Mouse (Mus musculus) heart, postnatal 36 days (tissue): ENCODE data around the gene Cobll1. TPM values are rescaled to one million over a fixed set of nuclear protein-coding genes. Genes with fewer than 3 reads are reported as not detected.

Experiments used
- DNase-seq, 2 experiments: peaks; one replicate each; pipeline ENCODE4 v3.0.0; 2021 to 2022
- intact Hi-C: fragments of 180-260 bp; cut with DNase I; formaldehyde crosslinking; loops from one replicate; pipeline ENCODE4 v1.15.1; 2025
- total RNA-seq, 2 experiments: library from RNA; stranded (reverse); gene quantifications; 2 replicates each; pipeline ENCODE4 v1.2.3; 2021

Cobll1 gene
- total RNA-seq, 2 experiments from 2014 or later = 66.8 to 78.2 TPM

GRCm38 (mm10) chr2:65116428-65117125, 122.6 kb downstream of the Cobll1 start:
- intact Hi-C loops = no loop called here
- DNase-seq = no peak

- no peak for DNase-seq
- intact Hi-C loops = no loop called here
Measured at GRCm38 (mm10) chr2:65113191-65113590, 126.0 kb downstream of the Cobll1 start.

- no peak for DNase-seq
- intact Hi-C loops = loop anchor here (10.0 kb wide), 1 partner anchor 570 kb away; no protein-coding TSS in a partner anchor
Measured at GRCm38 (mm10) chr2:65104569-65104968, 134.6 kb downstream of the Cobll1 start.

GRCm38 (mm10) chr2:65103801-65104200, 135.4 kb downstream of the Cobll1 start:
- no peak for DNase-seq
- intact Hi-C loops = loop anchor here (10.0 kb wide), 1 partner anchor 571 kb away; no protein-coding TSS in a partner anchor

- intact Hi-C loops = loop anchor here (10.0 kb wide), 1 partner anchor 573 kb away; no protein-coding TSS in a partner anchor
- DNase-seq = no peak
Measured at GRCm38 (mm10) chr2:65101388-65101787, 137.8 kb downstream of the Cobll1 start.

- no peak for DNase-seq
- intact Hi-C loops = loop anchor here (10.0 kb wide), 1 partner anchor 575 kb away; no protein-coding TSS in a partner anchor
Measured at GRCm38 (mm10) chr2:65100001-65100400, 139.2 kb downstream of the Cobll1 start.

GRCm38 (mm10) chr2:65095571-65095970, 143.6 kb downstream of the Cobll1 start:
- no peak for DNase-seq
- intact Hi-C loops = no loop called here

- intact Hi-C loops = no loop called here
- no peak for DNase-seq
Measured at GRCm38 (mm10) chr2:65093990-65094389, 145.2 kb downstream of the Cobll1 start.

- intact Hi-C loops = no loop called here
- no peak for DNase-seq
Measured at GRCm38 (mm10) chr2:65090986-65091385, 148.2 kb downstream of the Cobll1 start.

- intact Hi-C loops = loop anchor here (2.0 kb wide), 1 partner anchor 64 kb away; no protein-coding TSS in a partner anchor
Measured at GRCm38 (mm10) chr2:65087197-65087596, 152.0 kb downstream of the Cobll1 start.

GRCm38 (mm10) chr2:65083411-65083810, 155.8 kb downstream of the Cobll1 start:
- no peak for DNase-seq
- intact Hi-C loops = no loop called here

More at GRCm38 (mm10) chr2:65087197-65087596, 152.0 kb downstream of the Cobll1 start:
- DNase-seq = no peak

- intact Hi-C loops = no loop called here
- no peak for DNase-seq
Measured at GRCm38 (mm10) chr2:65077544-65077943, 161.7 kb downstream of the Cobll1 start.

- DNase-seq = no peak
- intact Hi-C loops = no loop called here
Measured at GRCm38 (mm10) chr2:65075840-65076239, 163.4 kb downstream of the Cobll1 start.

GRCm38 (mm10) chr2:65075431-65075830, 163.8 kb downstream of the Cobll1 start:
- intact Hi-C loops = no loop called here
- no peak for DNase-seq

GRCm38 (mm10) chr2:65072205-65072604, 167.0 kb downstream of the Cobll1 start:
- DNase-seq = no peak
- intact Hi-C loops = no loop called here

- intact Hi-C loops = no loop called here
- DNase-seq = no peak
Measured at GRCm38 (mm10) chr2:65053764-65054163, 185.4 kb downstream of the Cobll1 start.

GRCm38 (mm10) chr2:65052191-65053012, 186.8 kb downstream of the Cobll1 start:
- intact Hi-C loops = no loop called here
- DNase-seq = no peak

- intact Hi-C loops = no loop called here
- no peak for DNase-seq
Measured at GRCm38 (mm10) chr2:65050776-65051175, 188.4 kb downstream of the Cobll1 start.

GRCm38 (mm10) chr2:65048234-65049017, 190.8 kb downstream of the Cobll1 start:
- intact Hi-C loops = no loop called here
- no peak for DNase-seq
